Mouse (Mus musculus): Measurements from ENCODE around the gene Nfil3.

GRCm38 (mm10) chr13:52972626-52973025, 8.2 kb downstream of the Nfil3 start:
- TF ChIP-seq MAFK (IDR thresholded peaks at IDR 0.05; ENCODE audit: insufficient read depth, low read depth, low read length) (no peak), CHD2 (IDR thresholded peaks at IDR 0.05; ENCODE audit: low read depth, low read length) (no peak), ZC3H11A (IDR thresholded peaks at IDR 0.05; ENCODE audit: borderline replicate concordance, low read depth, low read length) (no peak), ZNF384 (IDR thresholded peaks at IDR 0.05; ENCODE audit: low read depth, low read length) (no peak), HCFC1 (IDR thresholded peaks at IDR 0.05; ENCODE audit: borderline replicate concordance, insufficient read depth, low read length) (no peak)

Measured in ES-E14 (cell line).